Mouse (Mus musculus): ENCODE measurements at regions not wholly inside any gene's neighbourhood (a gene's known extent, or its start where the extent isn't known, plus 50 kb on each side); places are given as distances from the start of the nearest gene placed in this dataset.

- H3K9ac ChIP-seq, result no peak overlapping the region
- no peak for DNase-seq (ENCODE audit: low spot score)
- H3K27ac ChIP-seq, result no peak overlapping the region
- no peak overlapping the region for H3K4me2 ChIP-seq (replicated peaks)
- no peaks in the 10 kb centered on the region for H3K27me3 ChIP-seq (ENCODE audit: control insufficient read depth, insufficient read depth, low read length)
- no peaks in the 10 kb centered on the region for H3K36me3 ChIP-seq (replicated peaks; ENCODE audit: control insufficient read depth, insufficient read depth)
- no peak for ATAC-seq (ENCODE audit: low FRiP score)
- peaks cover 9% of the 10 kb centered on the region; the same call in 1 of the 2 replicates for H3K4me1 ChIP-seq (replicated peaks; ENCODE audit: control insufficient read depth, insufficient read depth, low read length)
- no peaks in the 10 kb centered on the region for H3K9me3 ChIP-seq (ENCODE audit: control insufficient read depth, low read length)
- H3K4me3 ChIP-seq (replicated peaks; ENCODE audit: low read length), result no peak overlapping the region
- WGBS, result 82% methylated on average over 22 of the region's 22 CpGs
Observed at GRCm38 (mm10) chr6:143326956-143327722, 160.1 kb downstream of the Etnk1 start.

DNA sequence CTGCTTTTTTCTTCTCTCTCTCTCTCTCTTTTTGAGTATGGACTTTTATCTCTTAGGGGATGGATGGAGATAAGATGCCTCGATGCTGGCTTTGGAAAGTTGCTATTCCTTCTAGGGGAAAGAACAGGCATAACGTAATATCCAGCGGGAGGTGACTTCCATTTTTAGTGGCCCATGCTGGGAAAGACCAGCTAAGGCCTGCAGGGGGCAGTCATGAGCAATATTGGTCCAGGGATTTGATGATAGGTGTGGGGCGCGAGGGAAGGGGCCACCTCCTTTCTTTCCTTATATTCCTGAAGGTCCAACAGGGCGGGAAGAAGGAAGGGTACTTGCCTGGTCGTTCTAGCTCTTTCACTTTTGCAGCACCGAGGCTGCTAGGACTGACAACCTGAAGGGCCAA is 160.8 kb downstream of the Etnk1 start:
- no peaks in the 10 kb centered on the region for H3K36me3 ChIP-seq (replicated peaks; ENCODE audit: control insufficient read depth, insufficient read depth)
- no peak overlapping the region for H3K4me3 ChIP-seq (replicated peaks; ENCODE audit: low read length)
- H3K4me1 ChIP-seq (replicated peaks; ENCODE audit: control insufficient read depth, insufficient read depth, low read length), result peaks cover 9% of the 10 kb centered on the region; the same call in 1 of the 2 replicates
- no peaks in the 10 kb centered on the region for H3K27me3 ChIP-seq (ENCODE audit: control insufficient read depth, insufficient read depth, low read length)
- WGBS, result 87% methylated on average over 8 of the region's 8 CpGs
- DNase-seq (ENCODE audit: low spot score) (no peak), ATAC-seq (ENCODE audit: low FRiP score) (no peak)
- H3K27ac ChIP-seq, result no peak overlapping the region
- no peak overlapping the region for H3K9ac ChIP-seq
- H3K4me2 ChIP-seq (replicated peaks), result no peak overlapping the region
- no peaks in the 10 kb centered on the region for H3K9me3 ChIP-seq (ENCODE audit: control insufficient read depth, low read length)

DNA sequence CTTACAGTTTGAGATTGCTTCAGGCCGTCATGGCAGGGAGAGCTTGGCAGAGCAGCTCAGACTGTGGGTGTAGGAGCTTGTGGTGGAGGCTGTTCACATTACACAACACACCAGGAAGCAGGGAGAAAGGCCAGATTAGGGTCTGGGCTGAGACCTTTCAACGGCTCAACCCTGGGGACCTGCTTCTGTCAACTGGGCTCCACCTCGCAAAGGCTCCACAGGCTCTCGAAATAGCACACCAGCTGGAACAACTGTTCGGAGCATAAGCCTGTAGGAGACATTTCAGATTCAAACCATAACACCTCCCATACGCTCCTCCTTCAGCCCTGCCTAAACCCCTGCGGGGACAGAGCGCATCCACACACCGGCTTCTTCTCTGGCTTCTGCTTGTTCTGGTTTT is 161.2 kb downstream of the Etnk1 start:
- ATAC-seq (ENCODE audit: low FRiP score), result no peak
- no peaks in the 10 kb centered on the region for H3K36me3 ChIP-seq (replicated peaks; ENCODE audit: control insufficient read depth, insufficient read depth)

GRCm38 (mm10) chr6:143329096-143329495 is 162.1 kb downstream of the Etnk1 start:
- Histone ChIP-seq H3K9ac (no peak overlapping the region), H3K36me3 (replicated peaks; ENCODE audit: control insufficient read depth, insufficient read depth) (no peaks in the 10 kb centered on the region), H3K4me1 (replicated peaks; ENCODE audit: control insufficient read depth, insufficient read depth, low read length) (peaks cover 9% of the 10 kb centered on the region; the same call in 1 of the 2 replicates), H3K27ac (no peak overlapping the region), H3K9me3 (ENCODE audit: control insufficient read depth, low read length) (no peaks in the 10 kb centered on the region), H3K27me3 (ENCODE audit: control insufficient read depth, insufficient read depth, low read length) (no peaks in the 10 kb centered on the region), H3K4me2 (replicated peaks) (no peak overlapping the region), H3K4me3 (replicated peaks; ENCODE audit: low read length) (no peak overlapping the region)
- DNase-seq (ENCODE audit: low spot score) (no peak), ATAC-seq (ENCODE audit: low FRiP score) (no peak)
- WGBS, result 82% methylated on average over 5 of the region's 5 CpGs

More for the DNA sequence above, 161.2 kb downstream of the Etnk1 start:
- Histone ChIP-seq H3K4me3 (replicated peaks; ENCODE audit: low read length) (no peak overlapping the region), H3K27me3 (ENCODE audit: control insufficient read depth, insufficient read depth, low read length) (no peaks in the 10 kb centered on the region), H3K4me1 (replicated peaks; ENCODE audit: control insufficient read depth, insufficient read depth, low read length) (peaks cover 9% of the 10 kb centered on the region; the same call in 1 of the 2 replicates), H3K4me2 (replicated peaks) (no peak overlapping the region), H3K27ac (no peak overlapping the region), H3K9ac (no peak overlapping the region), H3K9me3 (ENCODE audit: control insufficient read depth, low read length) (no peaks in the 10 kb centered on the region)
- no peak for DNase-seq (ENCODE audit: low spot score)
- 88% methylated on average over 9 of the region's 9 CpGs for WGBS

DNA sequence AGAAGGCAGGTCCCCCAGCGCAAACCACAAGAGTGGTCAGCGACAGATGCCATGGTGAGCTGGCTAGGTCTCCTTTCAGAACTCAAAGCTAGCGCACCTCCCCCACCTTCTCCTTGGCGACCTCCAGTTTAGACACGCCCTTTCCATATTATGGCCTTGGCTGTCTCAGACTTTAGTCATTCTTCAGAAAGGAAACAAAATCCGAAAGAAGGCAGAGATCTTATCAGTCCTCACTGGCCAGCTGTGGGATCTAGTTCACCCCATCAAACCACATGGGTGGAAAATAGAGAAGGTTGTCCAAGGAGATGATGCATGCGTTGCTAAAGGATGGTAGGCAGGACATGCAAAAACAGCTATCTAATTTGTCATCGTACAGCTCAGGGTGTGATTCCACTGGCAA is 166.5 kb downstream of the Etnk1 start:
- Histone ChIP-seq H3K4me2 (replicated peaks) (no peak overlapping the region), H3K36me3 (replicated peaks; ENCODE audit: control insufficient read depth, insufficient read depth) (no peaks in the 10 kb centered on the region), H3K9me3 (ENCODE audit: control insufficient read depth, low read length) (no peaks in the 10 kb centered on the region), H3K27ac (no peak overlapping the region), H3K4me1 (replicated peaks; ENCODE audit: control insufficient read depth, insufficient read depth, low read length) (no peaks in the 10 kb centered on the region), H3K9ac (no peak overlapping the region), H3K27me3 (ENCODE audit: control insufficient read depth, insufficient read depth, low read length) (no peaks in the 10 kb centered on the region), H3K4me3 (replicated peaks; ENCODE audit: low read length) (no peak overlapping the region)
- ATAC-seq (ENCODE audit: low FRiP score) (no peak), DNase-seq (ENCODE audit: low spot score) (no peak)
- 90% methylated on average over 8 of the region's 8 CpGs for WGBS

DNA sequence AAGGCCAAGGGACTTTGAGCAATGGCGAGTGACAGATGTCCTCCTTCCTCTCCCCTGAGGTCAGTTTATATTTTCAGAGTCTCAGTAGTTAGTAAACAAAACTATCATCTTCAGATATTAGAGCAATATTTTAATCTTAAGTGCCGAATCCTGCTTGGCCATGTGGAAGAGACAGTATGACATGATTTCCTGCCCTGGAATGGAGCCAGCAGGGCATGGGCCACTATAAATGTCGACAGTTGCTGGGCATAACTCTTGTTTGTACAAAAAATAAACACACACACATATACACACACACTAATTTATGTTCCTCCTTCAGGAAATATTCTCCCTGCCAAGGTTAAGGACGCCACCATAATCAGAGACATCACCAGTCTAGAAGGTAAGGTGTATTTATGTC is 169.6 kb downstream of the Etnk1 start:
- H3K27me3 ChIP-seq (ENCODE audit: control insufficient read depth, insufficient read depth, low read length), result no peaks in the 10 kb centered on the region
- no peak overlapping the region for H3K4me3 ChIP-seq (replicated peaks; ENCODE audit: low read length)
- no peaks in the 10 kb centered on the region for H3K4me1 ChIP-seq (replicated peaks; ENCODE audit: control insufficient read depth, insufficient read depth, low read length)
- no peaks in the 10 kb centered on the region for H3K9me3 ChIP-seq (ENCODE audit: control insufficient read depth, low read length)
- DNase-seq (ENCODE audit: low spot score) (no peak), ATAC-seq (ENCODE audit: low FRiP score) (no peak)
- no peak overlapping the region for H3K4me2 ChIP-seq (replicated peaks)
- H3K36me3 ChIP-seq (replicated peaks; ENCODE audit: control insufficient read depth, insufficient read depth), result no peaks in the 10 kb centered on the region
- 82% methylated on average over 4 of the region's 4 CpGs for WGBS
- no peak overlapping the region for H3K27ac ChIP-seq
- H3K9ac ChIP-seq, result no peak overlapping the region

DNA sequence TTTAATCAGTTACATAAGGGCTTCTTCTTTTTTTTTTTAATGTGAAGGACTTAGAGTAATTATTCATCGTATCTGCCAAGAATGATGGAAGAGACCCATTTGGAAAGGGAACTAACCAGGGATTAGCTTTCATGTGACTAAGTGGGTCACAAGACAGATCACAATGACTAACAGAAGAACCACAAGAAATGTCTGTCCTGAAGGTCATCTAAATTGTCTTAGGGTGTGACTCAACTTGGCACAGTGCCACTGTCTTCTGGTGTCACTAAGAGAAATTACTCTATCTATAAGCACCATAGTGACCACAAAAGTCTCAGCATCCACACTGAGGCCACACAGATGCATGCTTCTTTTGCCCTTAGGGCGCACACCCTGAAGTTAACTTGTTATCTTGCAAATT is 182.0 kb downstream of the Etnk1 start:
- ATAC-seq (ENCODE audit: low FRiP score) (no peak), DNase-seq (ENCODE audit: low spot score) (no peak)
- no peaks in the 10 kb centered on the region for H3K9me3 ChIP-seq (ENCODE audit: control insufficient read depth, low read length)
- H3K9ac ChIP-seq, result no peak overlapping the region
- no peaks in the 10 kb centered on the region for H3K4me1 ChIP-seq (replicated peaks; ENCODE audit: control insufficient read depth, insufficient read depth, low read length)
- H3K27me3 ChIP-seq (ENCODE audit: control insufficient read depth, insufficient read depth, low read length), result no peaks in the 10 kb centered on the region
- 91% methylated on average over 2 of the region's 2 CpGs for WGBS
- no peaks in the 10 kb centered on the region for H3K36me3 ChIP-seq (replicated peaks; ENCODE audit: control insufficient read depth, insufficient read depth)
- no peak overlapping the region for H3K4me3 ChIP-seq (replicated peaks; ENCODE audit: low read length)
- no peak overlapping the region for H3K27ac ChIP-seq
- no peak overlapping the region for H3K4me2 ChIP-seq (replicated peaks)

DNA sequence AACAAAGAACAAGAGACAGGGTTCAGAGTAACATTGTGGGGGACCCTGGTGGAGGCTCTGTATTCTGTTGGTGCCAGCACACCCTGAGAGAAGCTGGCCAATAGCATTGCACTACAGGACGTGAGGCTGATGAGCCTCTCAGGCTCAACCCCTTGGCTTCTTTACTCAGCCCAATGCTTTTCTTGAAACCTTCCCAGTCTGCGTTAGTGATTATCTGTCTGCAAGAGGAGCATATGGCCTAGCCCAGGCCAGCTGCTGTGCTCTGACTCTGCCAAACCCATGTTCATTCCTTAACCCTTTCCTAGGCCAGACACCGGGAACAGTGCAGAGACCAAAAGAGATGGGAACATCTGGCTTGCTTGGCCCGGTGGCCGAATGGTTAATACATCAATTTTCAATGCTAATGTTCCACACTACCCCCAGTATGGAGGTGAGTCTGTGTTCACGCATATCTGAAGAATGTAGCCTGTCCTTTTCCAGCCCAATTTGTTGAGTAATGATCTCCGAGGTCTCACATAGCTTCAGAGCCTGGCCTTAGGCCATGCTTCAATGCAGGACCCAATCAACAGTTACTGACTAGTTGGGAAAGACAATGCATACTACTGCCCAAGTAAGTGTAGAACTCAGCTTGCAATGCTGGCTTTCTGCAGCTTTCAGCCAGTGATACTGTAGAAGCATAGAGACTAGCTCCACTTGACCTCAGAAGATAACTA is 192.5 kb downstream of the Etnk1 start:
- peak; percentile 64 for DNase-seq (ENCODE audit: low spot score)
- H3K9ac ChIP-seq, result no peak overlapping the region
- no peaks in the 10 kb centered on the region for H3K27me3 ChIP-seq (ENCODE audit: control insufficient read depth, insufficient read depth, low read length)
- WGBS, result 52% methylated on average over 7 of the region's 7 CpGs
- no peak overlapping the region for H3K27ac ChIP-seq
- peak; percentile 91 for ATAC-seq (ENCODE audit: low FRiP score)
- no peaks in the 10 kb centered on the region for H3K9me3 ChIP-seq (ENCODE audit: control insufficient read depth, low read length)
- H3K4me2 ChIP-seq (replicated peaks), result no peak overlapping the region
- H3K4me1 ChIP-seq (replicated peaks; ENCODE audit: control insufficient read depth, insufficient read depth, low read length), result no peaks in the 10 kb centered on the region
- H3K4me3 ChIP-seq (replicated peaks; ENCODE audit: low read length), result no peak overlapping the region
- no peaks in the 10 kb centered on the region for H3K36me3 ChIP-seq (replicated peaks; ENCODE audit: control insufficient read depth, insufficient read depth)

GRCm38 (mm10) chr6:143361149-143361725 is 194.2 kb downstream of the Etnk1 start:
- Histone ChIP-seq H3K27me3 (ENCODE audit: control insufficient read depth, insufficient read depth, low read length) (no peaks in the 10 kb centered on the region), H3K4me2 (replicated peaks) (no peak overlapping the region), H3K36me3 (replicated peaks; ENCODE audit: control insufficient read depth, insufficient read depth) (no peaks in the 10 kb centered on the region), H3K9ac (no peak overlapping the region), H3K4me1 (replicated peaks; ENCODE audit: control insufficient read depth, insufficient read depth, low read length) (no peaks in the 10 kb centered on the region), H3K27ac (no peak overlapping the region), H3K4me3 (replicated peaks; ENCODE audit: low read length) (no peak overlapping the region), H3K9me3 (ENCODE audit: control insufficient read depth, low read length) (no peaks in the 10 kb centered on the region)
- no peak for ATAC-seq (ENCODE audit: low FRiP score)
- 81% methylated on average over 5 of the region's 5 CpGs for WGBS
- DNase-seq (ENCODE audit: low spot score), result no peak
